Mouse (Mus musculus) heart, postnatal 36 days (tissue): ENCODE measurements around the gene Cops3. TPM values are rescaled to one million over a fixed set of nuclear protein-coding genes. Genes with fewer than 3 reads are reported as not detected.
A peak's percentile ranks its signal among the peaks of the same experiment; 100 is the strongest.
"Not testable (repeated sequence)": the region's sequence is repeated elsewhere in the genome, so short reads cannot be mapped to it uniquely, and the experiment has no call there.

Experiments
- DNase-seq, 2 experiments: peaks; one replicate each; pipeline ENCODE4 v3.0.0; 2021 to 2022
- intact Hi-C: fragments of 180-260 bp; cut with DNase I; formaldehyde crosslinking; loops from one replicate; pipeline ENCODE4 v1.15.1; 2025
- total RNA-seq, 2 experiments: library from RNA; stranded (reverse); gene quantifications; 2 replicates each; pipeline ENCODE4 v1.2.3; 2021

The Cops3 gene
- total RNA-seq: 10 to 100 TPM; 74.8 to 75.0 TPM

- DNase-seq: peak; percentile 91 to 92
Measured at GRCm38 (mm10) chr11:59839459-59840126, at the start of gene Cops3. TSS of gene Cops3 (minus strand) at chr11:59839838.

GRCm38 (mm10) chr11:59888151-59888550, 48.5 kb upstream of the Cops3 start:
- no peak for DNase-seq
- intact Hi-C loops: no loop called here

More at GRCm38 (mm10) chr11:59839459-59840126, at the start of gene Cops3:
- intact Hi-C loops: loop anchor here (2.0 kb wide), 1 partner anchor 29 kb away; the partner anchor contains the start of gene Flcn

GRCm38 (mm10) chr11:59886952-59887351, 47.3 kb upstream of the Cops3 start:
- intact Hi-C loops: no loop called here
- DNase-seq: no peak

GRCm38 (mm10) chr11:59885217-59885986, 45.8 kb upstream of the Cops3 start:
- DNase-seq: peak; percentile 29 to 54
- intact Hi-C loops: loop anchor here (2.0 kb wide), 1 partner anchor 35 kb away; no protein-coding TSS in a partner anchor

GRCm38 (mm10) chr11:59880031-59880430, 40.4 kb upstream of the Cops3 start:
- intact Hi-C loops: loop anchor here (1.0 to 5.0 kb wide), 6 partner anchors 67 to 532 kb away; partner anchors contain the start of gene Med9
- DNase-seq: peak; percentile 79 to 83

GRCm38 (mm10) chr11:59872124-59872523, 32.5 kb upstream of the Cops3 start:
- intact Hi-C loops: no loop called here
- DNase-seq: no peak

- DNase-seq: no peak
- intact Hi-C loops: no loop called here
Measured at GRCm38 (mm10) chr11:59864316-59864715, 24.7 kb upstream of the Cops3 start.

- DNase-seq: no peak
- intact Hi-C loops: no loop called here
Measured at GRCm38 (mm10) chr11:59860467-59860866, 20.8 kb upstream of the Cops3 start.

- intact Hi-C loops: no loop called here
- DNase-seq: no peak
Measured at GRCm38 (mm10) chr11:59852865-59853264, 13.2 kb upstream of the Cops3 start.

GRCm38 (mm10) chr11:59847891-59848884, 8.6 kb upstream of the Cops3 start:
- peak; percentile 81 to 88 for DNase-seq
- intact Hi-C loops: no loop called here

- DNase-seq: peak; percentile 25 to 48
- intact Hi-C loops: no loop called here
Measured at GRCm38 (mm10) chr11:59847131-59847530, 7.5 kb upstream of the Cops3 start.

- intact Hi-C loops: no loop called here
- DNase-seq: no peak
Measured at GRCm38 (mm10) chr11:59846311-59846710, 6.7 kb upstream of the Cops3 start.

- peak; percentile 93 to 95 for DNase-seq
- intact Hi-C loops: loop anchor here (2.0 kb wide), 1 partner anchor 28 kb away; the partner anchor contains the start of gene Flcn
Measured at GRCm38 (mm10) chr11:59839008-59839458, 605 bp downstream of the Cops3 start, which contains the start of gene Nt5m. TSS of gene Nt5m (plus strand) at chr11:59839447.

GRCm38 (mm10) chr11:59838426-59838825, 1.2 kb downstream of the Cops3 start:
- DNase-seq: no peak
- intact Hi-C loops: loop anchor here (2.0 kb wide), 1 partner anchor 28 kb away; the partner anchor contains the start of gene Flcn

- intact Hi-C loops: loop anchor here (2.0 kb wide), 1 partner anchor 27 kb away; the partner anchor contains the start of gene Flcn
- not testable (repeated sequence) for DNase-seq
Measured at GRCm38 (mm10) chr11:59837789-59838188, 1.8 kb downstream of the Cops3 start.

- intact Hi-C loops: no loop called here
- no peak for DNase-seq
Measured at GRCm38 (mm10) chr11:59821625-59822024, 18.0 kb downstream of the Cops3 start.

- DNase-seq: no peak
- intact Hi-C loops: no loop called here
Measured at GRCm38 (mm10) chr11:59817916-59818315, 21.7 kb downstream of the Cops3 start.

- DNase-seq: no peak
- intact Hi-C loops: no loop called here
Measured at GRCm38 (mm10) chr11:59815482-59816065, 24.1 kb downstream of the Cops3 start.

- intact Hi-C loops: no loop called here
Measured at GRCm38 (mm10) chr11:59814936-59815335, 24.7 kb downstream of the Cops3 start.

GRCm38 (mm10) chr11:59814311-59814710, 25.3 kb downstream of the Cops3 start:
- intact Hi-C loops: no loop called here
- no peak for DNase-seq

More at GRCm38 (mm10) chr11:59814936-59815335, 24.7 kb downstream of the Cops3 start:
- no peak for DNase-seq
